Mouse (Mus musculus) limb, embryonic 15.5 days (tissue): Measurements from ENCODE around the gene Mb21d2. TPM values are rescaled to one million over a fixed set of nuclear protein-coding genes. Genes with fewer than 3 reads are reported as not detected.

Experiments used
- ATAC-seq: fragments of 200-750 bp; cut with Nextera tagmentation; 2 replicates; pipeline ENCODE4 v1.8.0; 2017; ENCODE audit warnings: low read depth, moderate TSS enrichment; ENCODE audit not compliant: insufficient number of reproducible peaks, low FRiP score, low TSS enrichment
- H3K27ac ChIP-seq: fragments of 300-500 bp; sonication (generic); 2 replicates; pipeline ENCODE4 v1.5.1; 2015; ENCODE audit warnings: moderate library complexity, mild to moderate bottlenecking, inconsistent platforms
- H3K27me3 ChIP-seq: fragments of 300-500 bp; sonication (generic); 2 replicates; pipeline ENCODE4 v1.6.1; 2015; ENCODE audit warnings: inconsistent platforms
- H3K36me3 ChIP-seq: fragments of 300-500 bp; sonication (generic); 2 replicates; pipeline ENCODE4 v1.6.1; 2015; ENCODE audit warnings: inconsistent platforms
- H3K4me1 ChIP-seq: fragments of 300-500 bp; sonication (generic); 2 replicates; pipeline ENCODE4 v1.6.1; 2015; ENCODE audit warnings: inconsistent platforms
- H3K4me2 ChIP-seq: fragments of 300-500 bp; sonication (generic); 2 replicates; pipeline ENCODE4 v1.6.1; 2015; ENCODE audit warnings: mild to moderate bottlenecking, inconsistent platforms
- H3K4me3 ChIP-seq: fragments of 300-500 bp; sonication (generic); 2 replicates; pipeline ENCODE4 v1.5.1; 2015; ENCODE audit warnings: mild to moderate bottlenecking, inconsistent platforms
- H3K9ac ChIP-seq: fragments of 300-500 bp; sonication (generic); 2 replicates; pipeline ENCODE4 v1.6.1; 2015; ENCODE audit warnings: inconsistent platforms
- H3K9me3 ChIP-seq: fragments of 300-500 bp; sonication (generic); 2 replicates; pipeline ENCODE4 v1.6.1; 2016; ENCODE audit warnings: inconsistent platforms
- WGBS: fragments of 180-500 bp; shearing (Covaris S2); methylation state at CpG from one replicate; pipeline ENCODE4 v1.1.7; 2015; 5-methylcytosine and 5-hydroxymethylcytosine counted together
- polyA plus RNA-seq: library from polyadenylated mRNA; unstranded; fragments of >200 nt; fragmentation: Nextera tagmentation; extraction: Ambion mirVana; gene quantifications from 2 replicates; pipeline ENCODE4 v1.2.1, GENCODE M21; 2015

The Mb21d2 gene
- polyA plus RNA-seq, 1 experiment from 2014 or later: 7.4 TPM

DNA sequence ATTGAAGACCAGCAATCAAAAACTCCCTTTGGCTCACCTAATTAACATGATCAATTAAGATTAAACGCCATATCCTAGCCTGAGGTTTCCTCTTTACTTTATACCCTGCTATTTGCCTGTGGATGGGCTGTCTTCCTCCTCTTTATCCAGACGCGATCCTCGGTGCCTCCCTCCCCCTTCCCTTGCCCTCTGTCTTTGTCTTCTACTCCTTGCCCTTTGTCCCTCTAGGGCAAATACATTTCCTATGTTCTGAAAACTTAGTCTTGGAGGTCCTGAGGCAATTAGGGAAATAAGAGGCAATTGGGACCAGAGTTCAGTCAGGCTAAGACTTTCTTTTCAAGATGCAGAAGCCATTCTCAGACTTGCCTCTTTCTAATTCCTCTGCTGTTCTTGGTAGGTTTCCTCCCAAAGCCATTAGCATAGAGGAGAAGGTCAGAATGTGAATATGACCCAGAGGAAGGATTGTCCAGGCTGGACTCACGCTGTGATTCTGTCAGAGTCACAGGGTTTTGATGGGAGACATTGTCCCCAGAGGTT lies 110.7 kb downstream of the Mb21d2 start:
- Histone ChIP-seq H3K4me2 (no peak overlapping the region), H3K4me3 (no peak overlapping the region), H3K9ac (no peak overlapping the region), H3K36me3 (no peaks in the 10 kb centered on the region), H3K4me1 (no peaks in the 10 kb centered on the region), H3K27me3 (no peaks in the 10 kb centered on the region), H3K27ac (no peak overlapping the region), H3K9me3 (no peaks in the 10 kb centered on the region)
- 56% methylated on average over 5 of the region's 5 CpGs for WGBS
- no peak for ATAC-seq

DNA sequence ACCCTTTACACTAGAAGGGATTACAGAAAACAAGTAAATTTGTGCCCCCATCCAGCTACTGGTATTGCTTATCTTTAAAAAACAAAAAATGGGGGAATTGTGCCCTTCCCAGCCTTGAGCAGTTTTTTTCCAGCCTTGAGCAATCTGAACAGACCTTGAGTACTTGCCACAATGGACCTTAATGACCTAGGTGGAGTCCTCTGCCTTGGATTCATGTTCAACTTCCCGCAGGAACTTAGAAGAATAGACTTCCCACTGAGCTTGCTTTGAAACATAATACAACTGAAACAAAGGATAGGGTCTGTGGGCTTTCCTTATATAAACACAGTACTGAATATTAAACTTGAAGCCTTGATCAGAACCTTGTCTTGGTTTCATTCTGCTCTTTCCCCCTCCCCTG lies 116.2 kb downstream of the Mb21d2 start:
- Histone ChIP-seq H3K4me1 (no peaks in the 10 kb centered on the region), H3K27me3 (no peaks in the 10 kb centered on the region), H3K36me3 (no peaks in the 10 kb centered on the region), H3K27ac (no peak overlapping the region), H3K4me2 (no peak overlapping the region), H3K9ac (no peak overlapping the region), H3K4me3 (no peak overlapping the region), H3K9me3 (no peaks in the 10 kb centered on the region; the same call in 1 of the 2 replicates)
- ATAC-seq: no peak
- WGBS: 90% methylated on average over 1 of the region's 1 CpGs

DNA sequence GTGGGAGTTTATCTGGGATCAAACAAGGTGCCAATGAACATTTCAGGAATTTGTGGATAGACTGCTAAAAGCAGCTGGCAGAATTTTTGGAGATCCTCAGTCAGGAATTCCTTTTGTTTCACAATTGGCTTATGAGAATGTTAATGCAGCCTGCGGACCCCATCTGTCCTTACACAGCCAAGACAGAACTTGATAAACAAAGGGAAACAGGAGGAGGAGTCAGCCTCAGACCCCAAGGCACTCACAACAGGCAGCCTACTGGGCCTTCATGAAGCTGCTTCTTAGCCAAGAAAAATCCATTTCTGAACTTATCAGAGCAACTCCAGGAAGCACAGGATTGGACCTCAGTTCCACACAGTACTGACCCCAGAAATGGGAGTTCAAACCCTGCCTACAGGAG lies 120.4 kb downstream of the Mb21d2 start:
- H3K4me1 ChIP-seq: no peaks in the 10 kb centered on the region
- H3K4me3 ChIP-seq: no peak overlapping the region
- ATAC-seq: no peak
- WGBS: 21% methylated on average over 1 of the region's 1 CpGs
- no peaks in the 10 kb centered on the region for H3K36me3 ChIP-seq
- H3K27ac ChIP-seq: no peak overlapping the region
- H3K27me3 ChIP-seq: no peaks in the 10 kb centered on the region
- no peaks in the 10 kb centered on the region; the same call in 1 of the 2 replicates for H3K9me3 ChIP-seq
- no peak overlapping the region for H3K9ac ChIP-seq
- no peak overlapping the region for H3K4me2 ChIP-seq

- no peaks in the 10 kb centered on the region for H3K4me1 ChIP-seq
- no peaks in the 10 kb centered on the region for H3K36me3 ChIP-seq
- H3K4me2 ChIP-seq: no peak overlapping the region
- no peak overlapping the region for H3K27ac ChIP-seq
- H3K9me3 ChIP-seq: no peaks in the 10 kb centered on the region
- H3K4me3 ChIP-seq: no peak overlapping the region
- H3K9ac ChIP-seq: no peak overlapping the region
- WGBS: 0% methylated on average over 4 of the region's 4 CpGs
- ATAC-seq: no peak
- no peaks in the 10 kb centered on the region for H3K27me3 ChIP-seq
These were observed 136.4 kb downstream of the Mb21d2 start for GRCm38 (mm10) chr16:28793115-28793514.

Other genes with a start within 250 kb of the Mb21d2 start
- 5.8 and 7.3 TPM in 2 replicates for gene Fgf12, start 176.6 kb downstream of the Mb21d2 start, polyA plus RNA-seq